Mouse (Mus musculus): ENCODE results near the gene Nploc4.

DNA sequence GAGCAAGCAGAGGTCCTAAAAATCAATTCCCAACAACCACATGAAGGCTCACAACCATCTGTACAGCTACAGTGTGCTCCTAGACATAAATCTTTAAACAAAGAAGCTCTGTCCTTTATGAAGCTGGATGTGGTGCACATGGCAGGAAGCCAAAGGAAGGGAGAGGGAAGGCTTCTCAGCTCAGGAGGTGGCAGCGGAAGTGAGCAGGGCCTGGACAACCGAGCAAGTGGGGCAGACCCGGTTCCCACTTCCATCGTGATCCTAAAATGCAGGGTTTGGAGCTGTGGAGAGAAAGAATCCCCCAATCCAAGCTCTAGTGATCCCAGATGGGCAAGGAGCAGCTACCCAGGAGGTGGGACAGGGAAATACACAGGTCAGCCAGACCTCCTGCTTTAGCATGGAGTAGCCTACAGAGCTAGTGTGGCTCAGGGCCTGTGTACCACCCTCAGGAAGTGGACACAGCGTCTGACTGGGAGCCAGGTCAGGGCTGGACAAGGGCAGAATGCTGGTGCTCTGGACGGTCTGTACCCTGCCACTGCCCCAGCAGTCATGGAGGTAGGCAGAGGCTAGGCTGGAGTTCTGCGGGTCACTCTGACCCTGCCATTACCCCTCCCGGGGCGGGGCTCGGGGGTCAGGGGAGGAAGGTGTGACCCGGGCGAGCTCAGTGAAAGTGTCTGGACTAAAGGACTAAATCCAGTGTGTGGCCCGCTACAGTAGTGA lies 84.8 kb downstream of the Nploc4 start:
- TF ChIP-seq POLR2A (IDR thresholded peaks at IDR 0.05; ENCODE audit: insufficient read length, low read depth) (no peak), POLR2AphosphoS2 (IDR thresholded peaks at IDR 0.05; ENCODE audit: insufficient read length, low read depth) (no peak), MYOG (IDR thresholded peaks at IDR 0.05; ENCODE audit: control insufficient read depth in 1 of 3, insufficient read depth in 1 of 3, insufficient read length in 2 of 3, low read depth in 2 of 3) (no peak), USF1 (IDR thresholded peaks at IDR 0.05; ENCODE audit: low read depth) (no peak), MYOD1 (IDR thresholded peaks at IDR 0.05; ENCODE audit: control insufficient read depth in 1 of 3, insufficient read length in 2 of 3, low read depth in 2 of 3) (no peak), CEBPB (IDR thresholded peaks at IDR 0.05; ENCODE audit: insufficient read depth, poor library complexity, severe bottlenecking) (no peak), TCF12 (IDR thresholded peaks at IDR 0.05; ENCODE audit: insufficient read depth, poor library complexity, severe bottlenecking) (no peak)

Data from myocyte (in vitro differentiated cells).